In genomic region chr4:150624933-150625332, GRCm38 (mm10) we compare ENCODE assay signal across 13 mouse cellular contexts. TPM values are rescaled to one million over a fixed set of nuclear protein-coding genes. Genes with fewer than 3 reads are reported as not detected.
"Had no signal": no experiment of that assay in that cellular context is flagged by ENCODE, and none has a peak within 500 bp of the region (broad histone marks: within the 10 kb centered on the region; RNA-seq: fewer than 3 reads in every experiment).

No protein-coding gene starts in this region.

- H3K27ac ChIP-seq: liver, embryonic 15.5 days; lung, embryonic 15.5 days; macrophage; stomach, embryonic 15.5 days; stomach, postnatal 0 days had no signal

- H3K27me3 ChIP-seq: liver, embryonic 15.5 days; lung, embryonic 15.5 days; midbrain, embryonic 13.5 days; midbrain, embryonic 15.5 days; neural tube, embryonic 13.5 days; stomach, embryonic 15.5 days had no signal

- H3K4me2 ChIP-seq: liver, embryonic 15.5 days; lung, embryonic 15.5 days; midbrain, embryonic 11.5 days; midbrain, embryonic 13.5 days; midbrain, embryonic 15.5 days; neural tube, embryonic 13.5 days; stomach, embryonic 15.5 days had no signal

- H3K9me3 ChIP-seq: liver, embryonic 15.5 days; lung, embryonic 15.5 days; megakaryocyte, embryonic 14.5 days; midbrain, embryonic 13.5 days; midbrain, embryonic 15.5 days; neural tube, embryonic 13.5 days; stomach, embryonic 15.5 days had no signal

- H3K9ac ChIP-seq: liver, embryonic 15.5 days; liver, postnatal 0 days; lung, embryonic 15.5 days; midbrain, embryonic 13.5 days; midbrain, embryonic 15.5 days; neural tube, embryonic 13.5 days; stomach, embryonic 15.5 days had no signal

- H3K4me3 ChIP-seq: liver, embryonic 15.5 days; lung, embryonic 15.5 days; megakaryocyte, embryonic 14.5 days; midbrain, embryonic 13.5 days; midbrain, embryonic 15.5 days; neural tube, embryonic 13.5 days; stomach, embryonic 15.5 days had no signal

- H3K4me1 ChIP-seq: midbrain, embryonic 15.5 days had no signal

RNA-seq across cellular contexts. Expression of gene Slc45a1, which starts 27.0 kb away (rescaled TPM):
- polyA plus RNA-seq: liver, embryonic 15.5 days; liver, postnatal 0 days; lung, adult 2 months; macrophage; spleen, adult 2 months had no signal
